Mouse (Mus musculus) T-helper 2 cell (primary cell): ENCODE data around the gene Nr4a1.

ENCODE experiments used
- in situ Hi-C: fragments of 300-600 bp; cut with MboI, MseI; formaldehyde crosslinking; loops from one replicate; pipeline ENCODE4 v1.15.1; 2025; ENCODE audit warnings: high pct_unique_total_duplicates

The Nr4a1 gene

GRCm38 (mm10) chr15:101233183-101233582 is 20.9 kb upstream of the Nr4a1 start:
- in situ Hi-C loops, result no loop called here

DNA sequence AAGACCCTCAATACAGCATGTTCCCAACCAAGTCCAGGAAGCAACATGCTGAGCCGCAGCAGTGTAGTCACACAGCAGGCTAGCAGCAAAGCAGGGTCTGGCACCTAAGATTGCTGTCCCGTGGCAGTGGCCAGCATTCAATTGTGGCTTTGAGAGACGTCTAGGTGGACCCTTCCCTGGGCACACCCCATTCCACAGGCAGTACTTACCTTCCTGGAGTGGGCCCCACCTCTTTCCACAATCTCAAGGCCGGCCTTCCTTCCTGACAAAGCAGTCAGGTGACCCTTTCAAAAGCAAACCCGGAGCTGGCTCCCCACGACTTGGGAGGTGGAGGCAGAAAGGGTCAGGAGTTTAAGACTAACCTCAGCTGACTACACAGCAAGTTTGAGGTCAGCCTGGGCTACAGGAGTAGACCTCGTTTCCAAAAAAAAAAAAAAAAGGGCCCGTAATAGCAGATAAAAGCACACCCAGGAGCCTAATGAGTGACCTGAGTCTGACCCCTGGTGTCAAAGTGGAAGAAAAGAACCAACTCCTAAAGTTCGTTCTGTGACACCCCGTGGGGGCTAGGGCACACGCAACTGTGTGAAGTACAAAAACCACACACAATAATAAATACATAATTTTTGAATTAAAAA is 20.3 kb upstream of the Nr4a1 start:
- in situ Hi-C loops, result no loop called here

GRCm38 (mm10) chr15:101234611-101235341 is 19.3 kb upstream of the Nr4a1 start:
- in situ Hi-C loops, result loop anchor here (5.0 kb wide), 1 partner anchor 293 kb away; no protein-coding TSS in a partner anchor

DNA sequence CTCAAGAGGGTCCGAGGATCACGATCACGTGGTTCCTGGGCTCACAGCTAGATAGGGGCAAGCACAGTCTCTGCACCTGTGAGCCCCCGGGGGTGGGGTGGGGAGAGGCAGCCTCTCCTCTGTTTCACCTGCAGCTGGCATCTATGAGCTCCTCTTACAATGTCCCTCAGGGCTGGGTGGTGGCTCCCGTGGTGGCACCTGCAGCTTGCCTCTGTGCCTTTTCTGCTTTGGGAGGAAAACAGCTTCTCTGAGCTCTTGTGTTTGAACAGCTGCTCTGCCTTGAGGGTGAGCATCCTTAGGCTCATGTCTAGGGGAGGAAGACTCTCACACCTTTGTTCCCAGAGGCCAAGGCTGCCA is 18.7 kb upstream of the Nr4a1 start:
- in situ Hi-C loops, result loop anchor here (5.0 kb wide), 1 partner anchor 292 kb away; no protein-coding TSS in a partner anchor

DNA sequence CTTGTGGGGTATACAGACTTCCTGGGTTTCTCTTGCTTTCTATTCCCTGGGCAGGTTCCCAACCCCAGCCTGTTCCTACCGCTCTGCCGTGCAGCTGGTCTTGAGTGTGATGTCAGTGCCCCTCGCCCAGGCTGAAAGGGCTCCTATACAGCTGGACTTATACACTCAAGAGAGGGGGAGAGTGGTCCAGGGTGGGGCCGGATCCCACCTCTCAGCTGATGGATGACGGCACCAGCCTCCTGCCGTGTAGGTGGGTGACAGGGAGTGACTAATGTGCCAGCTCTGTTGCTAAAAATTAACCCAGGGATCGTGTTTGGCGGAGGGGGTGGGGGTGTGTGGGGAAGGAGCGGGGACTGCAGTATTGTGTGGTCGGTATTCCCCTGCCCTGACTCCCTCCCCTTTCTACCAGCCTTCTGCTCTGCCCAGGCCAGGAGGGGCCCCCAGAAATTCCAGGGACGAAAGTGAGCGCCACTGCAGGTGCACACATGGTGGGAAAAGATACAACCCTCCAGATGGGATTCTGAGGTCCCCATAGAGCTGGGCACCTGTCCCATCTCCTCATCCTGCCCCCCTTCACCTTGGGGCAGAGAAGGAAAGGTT is 18.2 kb upstream of the Nr4a1 start:
- in situ Hi-C loops, result loop anchor here (5.0 kb wide), 1 partner anchor 291 kb away; no protein-coding TSS in a partner anchor

GRCm38 (mm10) chr15:101236878-101237277 is 17.2 kb upstream of the Nr4a1 start:
- in situ Hi-C loops, result loop anchor here (5.0 kb wide), 1 partner anchor 290 kb away; no protein-coding TSS in a partner anchor

GRCm38 (mm10) chr15:101238885-101239511 is 15.1 kb upstream of the Nr4a1 start:
- in situ Hi-C loops, result loop anchor here (5.0 kb wide), 1 partner anchor 288 kb away; no protein-coding TSS in a partner anchor

DNA sequence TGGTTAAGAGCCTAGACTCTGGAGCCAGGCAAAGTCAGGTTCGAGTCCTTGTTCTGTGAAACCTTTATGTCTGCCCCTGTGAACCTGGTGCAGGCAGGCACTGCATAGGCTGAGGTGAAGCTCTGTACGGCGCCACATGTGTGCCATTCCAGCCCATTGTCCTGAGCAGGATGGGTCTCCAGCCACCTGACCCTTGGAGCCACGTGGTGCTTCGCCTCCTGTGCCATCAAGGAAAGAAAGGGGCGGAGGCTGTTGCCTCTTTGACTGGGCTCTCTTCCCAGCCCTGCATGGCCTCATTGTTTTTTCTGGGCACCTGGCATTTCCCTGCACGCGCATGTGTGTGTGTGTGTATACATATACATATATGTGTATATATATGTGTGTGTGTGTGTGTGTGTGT is 14.2 kb upstream of the Nr4a1 start:
- in situ Hi-C loops, result loop anchor here (5.0 kb wide), 2 partner anchors 42 to 287 kb away; partner anchors contain the start of gene Atg101

DNA sequence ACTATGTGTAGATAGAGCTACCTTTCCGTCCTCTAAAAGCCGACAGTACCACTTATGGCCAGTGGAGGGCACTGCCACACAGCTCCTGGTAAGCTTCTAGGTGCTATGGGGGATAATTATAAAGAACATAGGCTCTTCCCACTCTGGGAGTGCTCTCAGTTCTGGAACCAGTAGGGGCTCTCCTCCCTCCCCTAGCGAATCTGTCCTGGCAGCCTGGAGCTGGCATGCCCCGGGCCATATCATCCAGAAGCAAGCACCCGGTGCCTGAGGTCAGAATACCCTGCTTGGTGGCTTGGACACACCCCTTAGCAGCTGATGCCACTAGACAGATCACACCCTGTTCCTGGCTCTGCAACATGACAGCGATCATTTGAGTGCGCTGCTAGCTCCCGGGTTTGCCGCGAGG is 13.3 kb upstream of the Nr4a1 start:
- in situ Hi-C loops, result loop anchor here (5.0 kb wide), 1 partner anchor 41 kb away; the partner anchor contains the start of gene Atg101

- in situ Hi-C loops, result loop anchor here (5.0 kb wide), 1 partner anchor 41 kb away; the partner anchor contains the start of gene Atg101
Measured at GRCm38 (mm10) chr15:101241236-101241635, 12.8 kb upstream of the Nr4a1 start.

DNA sequence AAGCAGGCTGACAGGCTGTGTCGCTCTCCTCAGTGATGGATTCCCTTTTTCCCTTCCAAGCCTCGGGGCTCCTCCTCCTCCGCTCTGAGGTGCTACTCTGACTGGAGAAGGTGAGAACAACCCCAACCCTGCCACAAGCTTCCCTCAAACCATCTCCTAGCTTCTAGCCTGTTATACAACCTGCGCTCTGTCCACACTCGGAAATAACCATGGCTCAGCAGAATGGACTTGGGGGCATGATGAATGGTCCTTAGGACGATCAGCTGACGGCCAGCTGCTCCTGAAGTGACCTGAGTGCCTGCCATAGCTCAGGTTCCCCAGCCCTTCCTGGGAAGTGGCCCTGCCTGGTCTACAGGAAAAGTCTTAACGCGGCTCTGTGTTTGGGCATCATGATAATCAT is 12.2 kb upstream of the Nr4a1 start:
- in situ Hi-C loops, result loop anchor here (5.0 kb wide), 1 partner anchor 40 kb away; the partner anchor contains the start of gene Atg101

GRCm38 (mm10) chr15:101242645-101243044 is 11.4 kb upstream of the Nr4a1 start:
- in situ Hi-C loops, result loop anchor here (5.0 kb wide), 1 partner anchor 40 kb away; the partner anchor contains the start of gene Atg101

- in situ Hi-C loops, result loop anchor here (5.0 kb wide), 1 partner anchor 38 kb away; the partner anchor contains the start of gene Atg101
Measured at GRCm38 (mm10) chr15:101244012-101244411, 10.1 kb upstream of the Nr4a1 start.

GRCm38 (mm10) chr15:101246231-101247154 is 7.6 kb upstream of the Nr4a1 start:
- in situ Hi-C loops, result no loop called here

- in situ Hi-C loops, result no loop called here
Measured at GRCm38 (mm10) chr15:101247155-101247498, 6.9 kb upstream of the Nr4a1 start.

GRCm38 (mm10) chr15:101248029-101248710 is 5.9 kb upstream of the Nr4a1 start:
- in situ Hi-C loops, result no loop called here

- in situ Hi-C loops, result no loop called here
Measured at GRCm38 (mm10) chr15:101250220-101250800, 3.8 kb upstream of the Nr4a1 start.

DNA sequence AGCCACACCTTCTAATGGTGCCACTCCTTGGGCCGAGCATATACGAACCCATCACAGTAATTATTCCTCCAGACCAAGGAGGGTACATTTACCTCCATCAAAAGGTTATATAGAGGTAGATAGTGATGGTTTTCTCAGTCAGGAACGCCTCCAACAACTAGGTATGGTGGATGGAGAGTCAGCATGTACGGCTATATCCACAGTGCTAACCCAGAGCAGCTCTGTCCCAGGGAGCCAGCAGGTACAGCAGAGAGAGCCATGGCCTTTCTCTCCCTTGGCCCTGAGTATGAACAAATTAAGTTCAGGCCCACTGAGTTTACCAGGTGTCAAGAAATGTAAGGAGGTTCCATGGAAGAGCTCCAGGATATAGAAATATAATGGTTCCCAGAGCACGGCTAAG is 2.1 kb upstream of the Nr4a1 start:
- in situ Hi-C loops, result no loop called here

GRCm38 (mm10) chr15:101252614-101253013 is 1.5 kb upstream of the Nr4a1 start:
- in situ Hi-C loops, result no loop called here

- in situ Hi-C loops, result no loop called here
Measured at GRCm38 (mm10) chr15:101253563-101253885, 545 bp upstream of the Nr4a1 start.
